Mouse (Mus musculus) cerebral cortex, adult 2 months (tissue): ENCODE data around the gene Gm9736.

Source experiments
- WGBS: fragments of 180-500 bp; shearing (Covaris S2); methylation state at CpG from one replicate; pipeline ENCODE4 v1.1.7; 2018; 5-methylcytosine and 5-hydroxymethylcytosine counted together

Gene Gm9736

DNA sequence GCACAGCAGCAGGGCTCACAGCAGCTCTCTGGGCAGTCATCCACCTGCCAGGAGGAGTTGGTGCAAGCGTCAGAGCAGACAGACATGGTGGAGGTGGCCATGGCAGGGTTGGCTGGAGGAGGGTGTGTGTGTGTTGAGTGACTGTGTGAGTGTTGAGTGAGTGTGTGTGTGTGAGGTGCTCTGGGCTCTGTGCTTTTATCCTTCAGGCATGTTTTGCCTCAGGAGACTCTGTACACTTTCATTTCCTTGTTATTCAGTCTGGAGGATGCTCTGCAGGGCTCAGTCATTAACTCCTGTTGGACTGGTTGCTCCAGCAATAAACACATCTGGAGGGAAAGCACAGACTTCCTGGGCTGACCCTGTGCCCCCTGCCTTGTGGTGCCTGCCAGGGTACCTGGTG, at the start of gene Gm9736:
Gene Gm9736 (minus strand): TSS at position 101 of the 400 bp plus-strand sequence.
- WGBS: 7% methylated on average over 1 of the region's 1 CpGs

DNA sequence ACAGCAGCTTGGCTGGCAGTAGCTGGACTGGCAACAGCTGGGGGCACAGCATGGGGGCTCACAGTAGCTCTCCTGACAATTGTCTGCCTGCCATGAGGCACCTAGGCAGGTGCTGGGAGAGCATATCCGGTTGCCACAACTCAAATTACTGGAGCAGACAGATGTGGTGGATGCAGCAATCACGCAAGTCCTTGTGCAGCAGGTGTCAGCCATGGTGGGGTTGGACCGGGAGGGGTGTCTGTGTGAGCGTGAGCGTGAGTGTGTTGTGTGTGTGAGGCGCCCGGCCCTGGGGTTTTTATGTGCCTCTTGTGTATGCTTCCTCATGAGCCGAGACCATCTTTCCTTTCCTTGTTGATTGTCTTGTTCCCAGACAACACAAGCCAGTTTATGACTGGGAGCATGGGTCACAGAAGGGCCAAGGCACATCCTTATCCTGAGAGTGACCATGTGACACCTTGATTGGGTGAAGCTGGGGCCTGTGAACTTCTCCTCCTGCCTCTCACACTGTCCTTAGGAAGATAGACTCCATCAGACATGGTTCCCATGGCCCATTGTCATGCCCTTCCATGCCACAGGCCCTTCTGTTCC, 47.9 kb upstream of the Gm9736 start, which contains the start of gene Gm19668:
Gene Gm19668 (minus strand): TSS at position 213 of the 588 bp plus-strand sequence.
- WGBS: 75% methylated on average over 8 of the region's 8 CpGs

DNA sequence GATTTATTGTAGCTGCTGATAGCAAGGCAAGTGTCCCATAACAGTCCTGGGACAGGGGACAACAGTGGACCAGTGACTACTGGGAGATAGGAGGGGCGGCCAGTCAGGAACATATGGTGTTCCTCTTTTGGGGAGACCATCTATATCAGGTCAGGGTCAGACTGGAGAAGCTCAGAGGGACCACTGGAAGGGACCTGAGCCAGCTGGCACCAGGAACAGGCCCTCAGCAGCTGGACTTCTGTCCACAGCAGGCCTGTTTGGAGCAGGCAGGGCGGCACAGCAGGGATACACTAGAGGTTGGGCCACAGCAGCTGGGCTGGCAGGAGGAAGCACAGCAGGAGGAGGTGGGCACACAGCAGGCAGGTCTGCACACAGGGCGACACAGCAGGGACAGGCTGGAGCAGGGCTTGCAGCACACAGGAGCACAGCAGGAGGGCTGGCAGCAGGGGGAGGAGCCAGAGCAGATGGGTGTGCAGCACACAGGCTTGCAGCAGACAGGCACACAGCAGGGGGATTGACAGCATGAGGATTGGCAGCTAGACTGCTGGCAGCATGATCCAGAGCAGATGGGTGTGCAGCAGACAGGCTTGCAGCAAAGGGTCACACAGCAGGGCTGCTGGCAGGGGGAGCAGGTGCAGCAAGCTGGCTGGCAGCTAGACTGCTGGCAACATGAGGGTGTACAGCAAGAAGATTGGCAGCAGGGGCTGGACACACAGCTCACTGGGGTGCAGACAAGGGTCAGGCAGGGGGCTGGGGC, 47.2 kb upstream of the Gm9736 start:
- WGBS: 70% methylated on average over 3 of the region's 3 CpGs

DNA sequence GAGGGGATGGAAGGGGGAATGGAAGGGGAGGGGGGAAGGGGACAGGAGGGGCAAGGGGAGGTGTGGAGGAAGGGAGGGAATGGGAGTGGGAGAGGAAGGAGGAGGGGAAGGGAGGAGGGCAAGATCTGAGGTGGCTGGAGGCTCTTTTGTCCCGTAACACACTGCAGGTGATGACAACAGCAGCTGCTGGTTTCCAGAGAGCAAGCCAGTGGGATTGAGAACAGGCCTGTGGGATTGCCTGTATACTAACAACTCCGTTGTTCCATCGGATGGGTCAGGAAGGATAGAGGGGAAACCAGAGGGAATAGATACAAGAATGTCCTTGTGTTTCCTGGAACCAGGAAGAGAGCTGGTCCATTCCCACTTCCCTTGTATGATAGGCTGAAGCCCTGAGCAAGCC, 46.5 kb upstream of the Gm9736 start:
- 63% methylated on average over 3 of the region's 3 CpGs for WGBS

- WGBS: 43% methylated on average over 2 of the region's 2 CpGs
Measured at GRCm38 (mm10) chr10:77794976-77795375, 43.8 kb upstream of the Gm9736 start, which contains the start of gene Gm9639. Gm9639 (minus strand) TSS chr10:77795076.

- WGBS: 67% methylated on average over 2 of the region's 2 CpGs
Measured at GRCm38 (mm10) chr10:77788621-77789020, 37.5 kb upstream of the Gm9736 start.

- 18% methylated on average over 1 of the region's 1 CpGs for WGBS
Measured at GRCm38 (mm10) chr10:77787876-77788275, 36.7 kb upstream of the Gm9736 start, which contains the start of gene Gm7137. Gm7137 (minus strand) TSS chr10:77788200.

- 78% methylated on average over 3 of the region's 3 CpGs for WGBS
Measured at GRCm38 (mm10) chr10:77783396-77783795, 32.2 kb upstream of the Gm9736 start.

- 58% methylated on average over 1 of the region's 1 CpGs for WGBS
Measured at GRCm38 (mm10) chr10:77782442-77782841, 31.3 kb upstream of the Gm9736 start, which contains the start of gene Gm3250. Gm3250 (minus strand) TSS chr10:77782542.

- 46% methylated on average over 1 of the region's 1 CpGs for WGBS
Measured at GRCm38 (mm10) chr10:77776844-77777243, 25.7 kb upstream of the Gm9736 start, which contains the start of gene Gm7138. Gm7138 (minus strand) TSS chr10:77776944.

GRCm38 (mm10) chr10:77772142-77772541, 21.0 kb upstream of the Gm9736 start:
- WGBS: 80% methylated on average over 3 of the region's 3 CpGs

GRCm38 (mm10) chr10:77771225-77771624, 20.1 kb upstream of the Gm9736 start, which contains the start of gene Gm3238:
Gm3238 (minus strand) TSS chr10:77771325.
- 62% methylated on average over 1 of the region's 1 CpGs for WGBS

GRCm38 (mm10) chr10:77769727-77770126, 18.6 kb upstream of the Gm9736 start:
- 87% methylated on average over 1 of the region's 1 CpGs for WGBS

- WGBS: no CpG with 5 or more reads among the region's 1 CpGs
Measured at GRCm38 (mm10) chr10:77759582-77759981, 8.4 kb upstream of the Gm9736 start, which contains the start of gene Gm3233. Gm3233 (minus strand) TSS chr10:77759682.

GRCm38 (mm10) chr10:77752312-77752711, 1.2 kb upstream of the Gm9736 start:
- WGBS: 63% methylated on average over 3 of the region's 3 CpGs

GRCm38 (mm10) chr10:77750686-77751085, 468 bp downstream of the Gm9736 start:
- WGBS: 48% methylated on average over 1 of the region's 1 CpGs

DNA sequence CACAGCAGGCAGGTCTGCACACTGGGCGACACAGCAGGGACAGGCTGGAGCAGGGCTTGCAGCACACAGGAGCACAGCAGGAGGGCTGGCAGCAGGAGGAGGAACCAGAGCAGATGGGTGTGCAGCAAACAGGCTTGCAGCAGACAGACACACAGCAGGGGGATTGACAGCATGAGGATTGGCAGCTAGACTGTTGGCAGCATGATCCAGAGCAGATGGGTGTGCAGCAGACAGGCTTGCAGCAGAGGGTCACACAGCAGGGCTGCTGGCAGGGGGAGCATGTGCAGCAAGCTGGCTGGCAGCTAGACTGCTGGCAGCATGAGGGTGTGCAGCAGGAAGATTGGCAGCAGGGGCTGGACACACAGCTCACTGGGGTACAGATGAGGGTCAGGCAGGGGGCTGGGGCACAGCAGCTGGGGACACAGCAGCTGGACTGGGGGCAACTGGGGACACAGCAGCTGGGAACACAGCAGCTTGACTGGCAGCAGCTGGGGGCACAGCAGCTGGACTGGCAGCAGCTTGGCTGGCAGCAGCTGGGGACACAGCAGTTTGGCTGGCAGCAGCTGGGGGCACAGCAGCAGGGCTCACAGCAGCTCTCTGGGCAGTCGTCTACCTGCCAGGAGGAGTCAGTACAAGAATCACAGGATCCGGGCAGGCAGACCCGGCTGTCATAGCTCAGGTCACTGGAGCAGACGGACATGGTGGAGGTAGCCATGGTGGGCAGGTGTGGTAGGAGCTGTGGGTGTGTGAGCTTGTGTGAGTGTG, 9.0 kb downstream of the Gm9736 start, which contains the start of gene Gm18596:
Gene Gm18596 (minus strand): TSS at position 715 of the 765 bp plus-strand sequence.
- WGBS: 63% methylated on average over 5 of the region's 5 CpGs

DNA sequence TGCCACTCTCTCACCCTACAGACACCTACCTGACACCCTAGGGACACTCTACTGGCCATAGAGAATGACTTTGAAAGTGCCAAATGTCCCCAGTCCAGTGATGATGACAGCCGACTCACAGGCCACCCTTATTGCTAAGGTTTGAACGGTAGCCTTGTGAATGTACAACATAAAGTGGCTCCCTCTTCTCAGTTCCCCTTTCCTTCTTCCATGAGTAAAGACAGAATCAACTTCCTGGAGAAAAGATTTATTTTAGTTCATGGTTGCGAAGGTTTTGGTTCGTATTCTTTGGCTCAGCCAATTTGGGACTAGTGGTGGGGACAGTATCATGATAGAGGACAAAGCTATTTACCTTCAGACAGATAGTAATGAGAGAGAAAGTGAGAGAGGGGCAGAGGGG, 12.2 kb downstream of the Gm9736 start:
- WGBS: 89% methylated on average over 4 of the region's 4 CpGs

DNA sequence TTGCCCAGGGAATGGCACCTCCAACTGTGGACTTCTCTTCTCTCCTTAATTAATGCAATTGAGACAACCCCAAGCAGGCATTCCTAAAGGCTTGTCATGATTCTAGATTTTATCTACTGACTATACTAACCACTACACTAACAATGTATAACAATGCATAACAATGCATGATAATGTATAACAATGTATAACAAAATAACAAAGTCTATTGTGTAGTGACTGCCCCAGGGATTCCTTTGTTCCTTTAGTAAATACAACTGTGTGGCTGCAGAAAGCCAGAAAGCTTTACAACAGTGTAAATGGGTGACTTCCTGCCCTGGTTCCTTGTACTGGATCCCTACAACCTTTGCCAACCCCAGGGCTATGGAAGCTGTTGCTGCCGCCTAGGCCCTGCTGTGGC, 15.2 kb downstream of the Gm9736 start:
- 94% methylated on average over 1 of the region's 1 CpGs for WGBS

- WGBS: 52% methylated on average over 4 of the region's 4 CpGs
Measured at GRCm38 (mm10) chr10:77729241-77729640, 21.9 kb downstream of the Gm9736 start.

DNA sequence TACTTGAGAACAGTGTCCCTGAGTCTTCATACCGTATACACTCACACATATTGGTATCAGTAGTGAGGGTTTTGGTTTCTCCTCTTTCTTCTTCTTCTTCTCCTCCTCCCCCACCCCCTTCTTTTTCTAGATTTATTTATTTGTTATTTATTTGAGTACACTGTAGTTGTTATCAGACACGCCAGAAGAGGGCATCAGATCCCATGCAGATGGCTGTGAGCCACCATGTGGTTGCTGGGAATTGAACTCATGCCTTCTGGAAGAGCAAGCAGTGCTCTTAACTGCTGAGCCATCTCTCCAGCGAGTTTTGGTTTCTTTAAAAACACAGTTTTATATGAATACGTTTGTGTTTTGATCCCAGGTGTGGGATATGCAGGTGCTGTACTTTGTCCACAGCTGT, 22.9 kb downstream of the Gm9736 start:
- WGBS: 78% methylated on average over 4 of the region's 4 CpGs

DNA sequence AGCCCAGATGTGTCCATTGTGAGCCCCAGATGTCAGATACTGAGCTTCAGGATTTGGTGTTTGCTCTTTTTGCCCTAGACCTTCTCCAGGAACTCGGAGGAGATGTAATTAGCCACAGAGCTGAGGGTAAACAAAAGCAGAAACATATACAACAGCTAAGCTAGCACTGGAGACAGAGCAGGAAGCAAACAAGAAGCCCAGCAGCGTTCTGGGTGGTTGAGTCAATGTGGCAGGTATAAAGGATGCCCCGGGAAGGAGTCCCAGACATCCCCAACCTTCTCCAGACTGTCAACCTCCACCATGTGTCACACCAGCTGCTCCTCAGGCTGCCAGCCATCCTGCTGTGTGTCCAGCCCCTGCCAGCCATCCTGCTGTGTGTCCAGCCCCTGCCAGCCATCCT, 25.0 kb downstream of the Gm9736 start, which contains the start of gene Gm10100:
Gene Gm10100 (plus strand): TSS at position 301 of the 400 bp plus-strand sequence.
- 36% methylated on average over 3 of the region's 3 CpGs for WGBS
